Mouse (Mus musculus) CD8-positive naive resting alpha-beta T cell, adult 2 months (primary cell): ENCODE data around the gene Ano6.

Source experiments
- DNase-seq, 2 experiments: peaks; one replicate each; pipeline ENCODE4 v3.0.0; 2022; ENCODE audit warnings: low read depth in 2 of 2, low spot score in 2 of 2

The Ano6 gene

GRCm38 (mm10) chr15:95794611-95795565 lies 4.2 kb downstream of the Ano6 start:
- no peak for DNase-seq

- DNase-seq, result no peak
Observed at GRCm38 (mm10) chr15:95796062-95796461, 5.4 kb downstream of the Ano6 start.

GRCm38 (mm10) chr15:95797144-95797983 lies 6.7 kb downstream of the Ano6 start:
- no peak for DNase-seq

- no peak for DNase-seq
Observed at GRCm38 (mm10) chr15:95798266-95798665, 7.6 kb downstream of the Ano6 start.

- no peak for DNase-seq
Observed at GRCm38 (mm10) chr15:95799632-95800031, 9.0 kb downstream of the Ano6 start.

GRCm38 (mm10) chr15:95800051-95800450 lies 9.4 kb downstream of the Ano6 start:
- no peak for DNase-seq

GRCm38 (mm10) chr15:95801261-95801979 lies 10.8 kb downstream of the Ano6 start:
- no peak for DNase-seq

GRCm38 (mm10) chr15:95802140-95802539 lies 11.5 kb downstream of the Ano6 start:
- no peak for DNase-seq

- DNase-seq, result no peak
Observed at GRCm38 (mm10) chr15:95802762-95803161, 12.1 kb downstream of the Ano6 start.

GRCm38 (mm10) chr15:95803484-95803883 lies 12.8 kb downstream of the Ano6 start:
- no peak for DNase-seq

- DNase-seq, result no peak
Observed at GRCm38 (mm10) chr15:95804255-95804654, 13.6 kb downstream of the Ano6 start.

- no peak for DNase-seq
Observed at GRCm38 (mm10) chr15:95805022-95805471, 14.4 kb downstream of the Ano6 start.

- DNase-seq, result no peak
Observed at GRCm38 (mm10) chr15:95807908-95808307, 17.3 kb downstream of the Ano6 start.

- DNase-seq, result no peak
Observed at GRCm38 (mm10) chr15:95810357-95810761, 19.7 kb downstream of the Ano6 start.

GRCm38 (mm10) chr15:95812821-95813571 lies 22.4 kb downstream of the Ano6 start:
- DNase-seq, result no peak

- no peak for DNase-seq
Observed at GRCm38 (mm10) chr15:95817501-95817900, 26.9 kb downstream of the Ano6 start.

GRCm38 (mm10) chr15:95819249-95820035 lies 28.8 kb downstream of the Ano6 start:
- no peak for DNase-seq

- DNase-seq, result no peak
Observed at GRCm38 (mm10) chr15:95820142-95820541, 29.5 kb downstream of the Ano6 start.

GRCm38 (mm10) chr15:95820678-95821077 lies 30.0 kb downstream of the Ano6 start:
- no peak for DNase-seq

GRCm38 (mm10) chr15:95822099-95822498 lies 31.5 kb downstream of the Ano6 start:
- no peak for DNase-seq
